Mouse (Mus musculus) forebrain, embryonic 12.5 days (tissue): ENCODE results near the gene Zcchc17. TPM values are rescaled to one million over a fixed set of nuclear protein-coding genes. Genes with fewer than 3 reads are reported as not detected.

Source experiments
- ATAC-seq: fragments of 200-750 bp; cut with Nextera tagmentation; 2 replicates; pipeline ENCODE4 v1.8.0; 2017; ENCODE audit warnings: moderate TSS enrichment; ENCODE audit not compliant: low FRiP score
- H3K27ac ChIP-seq: fragments of 300-500 bp; sonication (generic); 2 replicates; pipeline ENCODE4 v1.5.1; 2016; ENCODE audit warnings: mild to moderate bottlenecking
- H3K27me3 ChIP-seq: fragments of 300-500 bp; sonication (generic); 2 replicates; pipeline ENCODE4 v1.6.1; 2016; ENCODE audit warnings: mild to moderate bottlenecking
- H3K36me3 ChIP-seq: fragments of 300-500 bp; sonication (generic); replicated peaks from 2 replicates; pipeline ENCODE4 v1.6.1; 2016; ENCODE audit warnings: mild to moderate bottlenecking
- H3K4me1 ChIP-seq: fragments of 300-500 bp; sonication (generic); 2 replicates; pipeline ENCODE4 v1.6.1; 2016
- H3K4me2 ChIP-seq: fragments of 300-500 bp; sonication (generic); 2 replicates; pipeline ENCODE4 v1.6.1; 2016; ENCODE audit warnings: mild to moderate bottlenecking, moderate library complexity
- H3K4me3 ChIP-seq: fragments of 300-500 bp; sonication (generic); replicated peaks from 2 replicates; pipeline ENCODE4 v1.5.1; 2016; ENCODE audit warnings: mild to moderate bottlenecking
- H3K9ac ChIP-seq: fragments of 300-500 bp; sonication (generic); 2 replicates; pipeline ENCODE4 v1.6.1; 2016; ENCODE audit warnings: mild to moderate bottlenecking
- H3K9me3 ChIP-seq: fragments of 300-500 bp; sonication (generic); 2 replicates; pipeline ENCODE4 v1.6.1; 2016
- WGBS: fragments of 180-500 bp; shearing (Covaris S2); methylation state at CpG from one replicate; pipeline ENCODE4 v1.1.7; 2016; 5-methylcytosine and 5-hydroxymethylcytosine counted together
- polyA plus RNA-seq: library from polyadenylated mRNA; unstranded; fragments of >200 nt; fragmentation: Nextera tagmentation; extraction: Ambion mirVana; gene quantifications from 2 replicates; pipeline ENCODE4 v1.2.1, GENCODE M21; 2016

Gene Zcchc17
- polyA plus RNA-seq = 74.2 and 78.4 TPM in 2 replicates

DNA sequence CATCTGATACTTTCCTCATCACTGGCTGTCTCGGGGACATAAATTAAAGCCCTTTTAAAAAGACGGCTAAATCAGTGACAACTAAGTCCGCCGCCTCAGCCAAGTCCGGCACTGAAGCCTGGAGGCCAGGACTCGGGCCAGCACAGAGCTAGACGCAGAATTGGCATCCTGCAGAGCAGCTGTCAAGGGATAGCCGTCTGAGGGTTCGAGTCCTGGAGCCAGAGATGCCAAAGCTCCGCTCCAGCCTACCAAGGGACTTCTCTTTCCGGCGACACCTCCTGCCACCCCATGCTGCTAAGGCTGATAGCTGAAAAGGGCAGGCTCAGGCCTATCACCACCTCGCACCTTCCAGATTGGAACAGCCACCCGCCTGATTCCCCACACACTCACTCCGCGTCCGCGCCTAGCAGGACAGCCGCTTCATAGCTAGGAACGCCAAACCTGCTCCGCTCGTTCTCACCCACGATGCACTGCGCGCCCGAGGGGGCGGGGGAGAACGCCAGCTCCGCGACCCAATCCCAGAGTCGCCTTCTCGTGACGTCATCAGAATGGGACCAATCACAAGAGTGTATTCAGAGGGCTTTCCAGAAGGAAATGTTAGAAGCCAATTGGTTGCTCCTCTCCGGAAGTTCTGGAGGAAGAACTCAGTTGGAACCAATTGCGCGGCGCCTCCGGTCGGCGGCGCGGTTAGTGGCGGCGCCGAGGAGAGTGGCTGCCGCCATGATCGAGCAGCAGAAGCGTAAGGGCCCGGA lies at the start of gene Zcchc17, which contains the start of gene Snrnp40:
TSS of gene Zcchc17 (minus strand) at position 458 of the 752 bp plus-strand sequence.
TSS of gene Snrnp40 (plus strand) at position 647 of the 752 bp plus-strand sequence.
- no peaks in the 10 kb centered on the region for H3K9me3 ChIP-seq
- peak within 1 kb of the TSS; percentile 81 for H3K27ac ChIP-seq
- H3K4me2 ChIP-seq = peak within 1 kb of the TSS; percentile 91
- H3K27me3 ChIP-seq = no peaks in the 10 kb centered on the region
- under 1% methylated on average over 49 of the region's 49 CpGs for WGBS
- peak within 1 kb of the TSS; percentile 92 for H3K9ac ChIP-seq
- H3K36me3 ChIP-seq = peaks cover 36% of the 10 kb centered on the region
- peaks cover 22% of the 10 kb centered on the region for H3K4me1 ChIP-seq
- peak; percentile 100 for ATAC-seq
- peak within 1 kb of the TSS; percentile 94 for H3K4me3 ChIP-seq

DNA sequence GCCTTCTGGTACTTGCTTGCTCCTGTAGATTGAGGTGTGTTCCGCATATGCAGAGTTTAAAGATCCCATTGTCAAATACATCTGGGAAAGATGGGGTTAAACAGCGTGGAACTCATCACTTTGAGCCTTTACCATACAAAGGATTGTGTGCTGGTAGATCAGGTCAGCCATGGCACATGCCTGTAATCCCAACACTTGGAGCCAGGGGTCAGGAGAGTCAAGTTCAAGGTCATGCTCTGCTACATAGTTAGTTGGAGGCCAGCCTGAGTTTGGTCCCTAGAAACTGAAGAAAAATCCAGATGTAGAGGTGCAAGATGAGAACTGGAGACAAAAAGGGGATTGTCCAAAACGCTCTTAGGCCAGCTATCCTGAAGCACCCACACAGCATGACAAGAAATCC lies 31.5 kb upstream of the Zcchc17 start:
- no peak overlapping the region for H3K27ac ChIP-seq
- no peaks in the 10 kb centered on the region for H3K9me3 ChIP-seq
- WGBS = 66% methylated on average over 3 of the region's 3 CpGs
- ATAC-seq = no peak
- no peak overlapping the region for H3K9ac ChIP-seq
- no peak overlapping the region for H3K4me2 ChIP-seq
- H3K4me3 ChIP-seq = no peak overlapping the region
- H3K4me1 ChIP-seq = 0 out of 2 replicates have a peak, but pooled peaks cover 3% of the 10 kb centered on the region
- no peaks in the 10 kb centered on the region for H3K27me3 ChIP-seq
- peaks cover 44% of the 10 kb centered on the region for H3K36me3 ChIP-seq

GRCm38 (mm10) chr4:130389927-130390326 lies 30.2 kb upstream of the Zcchc17 start:
- WGBS = 94% methylated on average over 7 of the region's 7 CpGs
- Histone ChIP-seq H3K9ac (no peak overlapping the region), H3K27me3 (no peaks in the 10 kb centered on the region), H3K4me3 (no peak overlapping the region), H3K4me1 (0 out of 2 replicates have a peak, but pooled peaks cover 3% of the 10 kb centered on the region), H3K4me2 (no peak overlapping the region), H3K9me3 (no peaks in the 10 kb centered on the region), H3K36me3 (peaks cover 54% of the 10 kb centered on the region), H3K27ac (no peak overlapping the region)
- ATAC-seq = no peak

- no peaks in the 10 kb centered on the region for H3K9me3 ChIP-seq
- 80% methylated on average over 6 of the region's 6 CpGs for WGBS
- H3K4me3 ChIP-seq = no peak overlapping the region
- no peak for ATAC-seq
- peaks cover 58% of the 10 kb centered on the region for H3K36me3 ChIP-seq
- no peak overlapping the region for H3K9ac ChIP-seq
- no peak overlapping the region for H3K4me2 ChIP-seq
- H3K27me3 ChIP-seq = no peaks in the 10 kb centered on the region
- H3K27ac ChIP-seq = peak overlapping the region; percentile 36; the same call in 1 of the 2 replicates
- H3K4me1 ChIP-seq = 0 out of 2 replicates have a peak, but pooled peaks cover 3% of the 10 kb centered on the region
Observed at GRCm38 (mm10) chr4:130389496-130389895, 29.8 kb upstream of the Zcchc17 start.

DNA sequence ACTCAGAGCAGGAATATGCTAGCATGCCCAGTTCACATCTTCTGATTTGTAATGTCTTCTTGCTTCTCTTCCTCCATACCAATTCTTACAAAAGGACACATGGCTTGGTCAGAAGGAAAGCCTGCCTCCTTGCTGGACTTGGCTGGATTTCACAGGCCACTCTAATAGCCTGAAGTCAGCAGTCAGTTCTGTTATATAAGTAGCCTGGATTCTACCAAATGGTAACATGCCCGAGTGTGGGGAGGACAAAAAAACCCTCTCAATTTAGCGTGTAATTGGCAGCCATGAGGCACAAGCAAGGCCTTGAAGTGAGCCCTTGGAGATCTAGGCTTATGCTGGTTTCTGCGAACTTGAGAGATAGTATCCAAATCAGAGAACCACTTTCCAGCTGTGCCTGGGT lies 27.5 kb upstream of the Zcchc17 start:
- no peak overlapping the region for H3K4me2 ChIP-seq
- no peak overlapping the region for H3K9ac ChIP-seq
- 0 out of 2 replicates have a peak, but pooled peaks cover 3% of the 10 kb centered on the region for H3K4me1 ChIP-seq
- H3K9me3 ChIP-seq = no peaks in the 10 kb centered on the region
- H3K27ac ChIP-seq = no peak overlapping the region
- ATAC-seq = no peak
- WGBS = 92% methylated on average over 3 of the region's 3 CpGs
- no peak overlapping the region for H3K4me3 ChIP-seq
- H3K36me3 ChIP-seq = peaks cover 81% of the 10 kb centered on the region
- no peaks in the 10 kb centered on the region for H3K27me3 ChIP-seq

GRCm38 (mm10) chr4:130380418-130380817 lies 20.7 kb upstream of the Zcchc17 start:
- Histone ChIP-seq H3K36me3 (peaks cover 91% of the 10 kb centered on the region), H3K4me3 (no peak overlapping the region), H3K4me1 (no peaks in the 10 kb centered on the region), H3K4me2 (no peak overlapping the region), H3K9me3 (no peaks in the 10 kb centered on the region), H3K27me3 (no peaks in the 10 kb centered on the region), H3K27ac (no peak overlapping the region), H3K9ac (no peak overlapping the region)
- WGBS = 83% methylated on average over 2 of the region's 2 CpGs
- no peak for ATAC-seq

GRCm38 (mm10) chr4:130379181-130379580 lies 19.4 kb upstream of the Zcchc17 start:
- Histone ChIP-seq H3K9me3 (no peaks in the 10 kb centered on the region), H3K4me1 (no peaks in the 10 kb centered on the region), H3K27me3 (no peaks in the 10 kb centered on the region), H3K27ac (no peak overlapping the region), H3K9ac (no peak overlapping the region), H3K4me3 (no peak overlapping the region), H3K36me3 (peaks cover 92% of the 10 kb centered on the region), H3K4me2 (no peak overlapping the region)
- ATAC-seq = no peak
- WGBS = 94% methylated on average over 2 of the region's 2 CpGs

DNA sequence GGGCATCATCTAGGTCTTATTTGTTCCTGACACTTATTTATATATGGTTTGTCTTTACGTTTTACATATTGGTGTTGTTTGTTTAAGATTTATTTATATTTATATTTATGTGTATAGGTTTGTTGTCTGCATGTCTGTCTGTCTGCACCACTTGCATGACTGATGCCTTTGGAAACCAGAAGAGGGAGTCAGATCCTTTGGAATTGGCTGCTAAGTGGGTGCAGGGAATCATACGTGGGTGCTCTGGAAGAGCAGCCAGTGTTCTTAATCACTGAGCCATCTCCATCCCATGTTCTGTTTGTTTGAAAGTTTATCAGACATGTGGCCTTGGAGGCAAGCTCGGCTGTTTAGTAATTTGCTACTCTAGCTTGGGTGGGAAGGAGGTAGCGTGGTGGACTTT lies 17.8 kb upstream of the Zcchc17 start:
- WGBS = 87% methylated on average over 4 of the region's 4 CpGs
- peaks cover 90% of the 10 kb centered on the region for H3K36me3 ChIP-seq

GRCm38 (mm10) chr4:130376675-130377074 lies 16.9 kb upstream of the Zcchc17 start:
- Histone ChIP-seq H3K4me3 (no peak overlapping the region), H3K4me1 (no peaks in the 10 kb centered on the region), H3K9ac (no peak overlapping the region), H3K36me3 (peaks cover 87% of the 10 kb centered on the region), H3K27ac (no peak overlapping the region), H3K27me3 (no peaks in the 10 kb centered on the region), H3K4me2 (no peak overlapping the region), H3K9me3 (no peaks in the 10 kb centered on the region)
- ATAC-seq = no peak
- 87% methylated on average over 4 of the region's 4 CpGs for WGBS

More for the DNA sequence above, 17.8 kb upstream of the Zcchc17 start:
- no peak overlapping the region for H3K9ac ChIP-seq
- no peaks in the 10 kb centered on the region for H3K27me3 ChIP-seq
- no peak for ATAC-seq
- H3K9me3 ChIP-seq = no peaks in the 10 kb centered on the region
- no peak overlapping the region for H3K4me2 ChIP-seq
- no peak overlapping the region for H3K4me3 ChIP-seq
- no peak overlapping the region for H3K27ac ChIP-seq
- H3K4me1 ChIP-seq = no peaks in the 10 kb centered on the region

GRCm38 (mm10) chr4:130360238-130360590 lies 471 bp upstream of the Zcchc17 start:
- ATAC-seq = no peak

GRCm38 (mm10) chr4:130357946-130358345 lies 1.8 kb downstream of the Zcchc17 start:
- Histone ChIP-seq H3K4me2 (no peak overlapping the region), H3K9me3 (no peaks in the 10 kb centered on the region), H3K27me3 (no peaks in the 10 kb centered on the region), H3K4me1 (peaks cover 22% of the 10 kb centered on the region), H3K9ac (no peak overlapping the region), H3K4me3 (no peak overlapping the region), H3K36me3 (peaks cover 31% of the 10 kb centered on the region), H3K27ac (no peak overlapping the region)
- no peak for ATAC-seq

More at GRCm38 (mm10) chr4:130360238-130360590, 471 bp upstream of the Zcchc17 start:
- H3K9me3 ChIP-seq = no peaks in the 10 kb centered on the region
- H3K36me3 ChIP-seq = peaks cover 41% of the 10 kb centered on the region
- peaks cover 22% of the 10 kb centered on the region for H3K4me1 ChIP-seq
- H3K27me3 ChIP-seq = no peaks in the 10 kb centered on the region
- H3K4me2 ChIP-seq = peak overlapping the region; percentile 59
- 0% methylated on average over 19 of the region's 19 CpGs for WGBS
- H3K27ac ChIP-seq = peak overlapping the region; percentile 81
- H3K9ac ChIP-seq = peak overlapping the region; percentile 92
- H3K4me3 ChIP-seq = peak overlapping the region; percentile 94

- WGBS = 93% methylated on average over 7 of the region's 7 CpGs
- Histone ChIP-seq H3K4me1 (no peaks in the 10 kb centered on the region), H3K4me2 (no peak overlapping the region), H3K4me3 (no peak overlapping the region), H3K27me3 (no peaks in the 10 kb centered on the region), H3K9me3 (no peaks in the 10 kb centered on the region), H3K9ac (no peak overlapping the region), H3K27ac (no peak overlapping the region), H3K36me3 (peaks cover 73% of the 10 kb centered on the region)
- no peak for ATAC-seq
Observed at GRCm38 (mm10) chr4:130352588-130352987, 7.2 kb downstream of the Zcchc17 start.
